Mouse (Mus musculus): ENCODE measurements around the gene Ptch2.

Ptch2 gene

GRCm38 (mm10) chr4:117095551-117096452, at the start of gene Ptch2:
TSS of gene Ptch2 (plus strand) at chr4:117096075.
- DNase-seq (ENCODE audit: low spot score), result peak; percentile 62

DNA sequence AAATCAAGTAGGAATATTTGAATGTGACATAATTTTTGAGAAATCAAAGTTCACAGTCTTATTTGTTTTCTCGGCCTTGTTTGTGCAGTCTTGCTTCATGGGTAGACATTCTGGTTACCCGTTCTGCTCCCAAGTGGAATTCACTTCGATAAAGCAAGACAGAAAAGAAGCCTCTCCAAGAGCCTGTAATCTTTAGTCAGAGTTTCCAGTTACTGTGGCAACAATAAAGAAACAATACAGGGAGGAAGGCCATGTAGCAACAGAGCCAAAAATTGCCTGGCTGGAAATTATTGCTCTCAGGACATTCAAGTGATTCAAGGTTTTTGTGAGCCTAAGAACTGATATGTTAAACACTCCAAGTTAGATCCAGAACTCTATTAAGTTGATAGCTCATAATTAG, 47.0 kb upstream of the Ptch2 start:
- no peak for DNase-seq (ENCODE audit: low spot score)

- DNase-seq (ENCODE audit: low spot score), result no peak
Observed at GRCm38 (mm10) chr4:117049485-117049884, 46.4 kb upstream of the Ptch2 start.

DNA sequence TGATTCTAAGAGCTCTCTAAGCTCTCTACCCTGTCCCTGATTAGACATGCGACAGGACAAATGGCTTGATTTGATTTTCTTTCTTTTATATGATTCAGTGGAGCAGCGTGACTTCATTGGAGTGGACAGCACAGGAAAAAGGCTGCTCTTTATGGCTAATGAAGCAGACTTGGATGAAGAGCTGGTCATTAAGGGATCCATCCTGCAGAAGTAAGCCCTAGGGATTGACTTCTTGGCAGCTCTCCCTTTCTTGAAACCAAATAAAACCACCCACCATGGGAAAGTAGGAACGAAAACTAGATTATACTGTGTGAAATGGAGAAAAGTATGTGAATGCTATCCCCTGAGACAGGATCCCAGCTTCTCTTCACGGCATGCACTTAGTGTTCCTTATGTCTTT, 43.2 kb upstream of the Ptch2 start:
- no peak for DNase-seq (ENCODE audit: low spot score)

- no peak for DNase-seq (ENCODE audit: low spot score)
Observed at GRCm38 (mm10) chr4:117053956-117054355, 41.9 kb upstream of the Ptch2 start.

- no peak for DNase-seq (ENCODE audit: low spot score)
Observed at GRCm38 (mm10) chr4:117056102-117056501, 39.8 kb upstream of the Ptch2 start.

DNA sequence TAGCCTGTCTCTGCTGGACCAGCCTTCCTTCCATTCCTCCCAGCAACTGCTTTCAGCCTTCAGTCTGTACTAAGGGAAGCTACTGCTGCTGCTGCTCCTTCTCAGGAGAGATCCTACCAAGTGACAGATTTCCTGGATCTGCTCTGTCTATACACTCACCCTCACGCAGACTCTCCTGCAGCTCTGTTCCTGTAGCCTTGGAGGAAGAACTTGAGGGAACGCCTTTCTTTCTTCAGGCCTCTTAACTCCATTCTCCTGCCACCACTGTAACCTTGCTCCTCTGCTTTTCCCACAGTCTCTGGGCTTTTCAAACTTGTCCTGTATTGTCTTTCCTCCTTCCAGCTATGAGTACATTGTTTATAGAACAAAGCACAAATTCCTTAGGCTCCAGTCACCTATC, 39.4 kb upstream of the Ptch2 start:
- DNase-seq (ENCODE audit: low spot score), result no peak

- DNase-seq (ENCODE audit: low spot score), result no peak
Observed at GRCm38 (mm10) chr4:117058512-117058911, 37.4 kb upstream of the Ptch2 start.

GRCm38 (mm10) chr4:117062700-117063390, 33.0 kb upstream of the Ptch2 start:
- no peak for DNase-seq (ENCODE audit: low spot score)

DNA sequence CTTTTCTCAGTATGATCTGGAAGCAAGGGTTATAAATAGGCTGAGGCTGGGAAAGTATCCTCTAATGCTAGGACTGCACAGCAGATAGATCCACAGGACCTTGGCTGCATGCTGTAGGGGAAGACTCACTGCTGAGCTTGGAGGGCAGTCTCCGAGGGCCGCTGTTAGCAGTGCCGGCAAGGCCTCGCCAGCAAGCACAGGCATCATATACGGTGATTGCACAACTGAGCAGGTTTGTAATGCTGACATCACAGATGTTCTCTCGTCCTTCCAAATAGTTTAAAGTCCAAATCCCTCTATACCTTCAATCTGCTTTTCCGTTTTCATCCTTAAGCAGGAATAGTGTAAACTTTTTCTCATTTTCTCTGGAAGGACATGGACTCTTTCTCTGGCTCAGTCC, 27.8 kb upstream of the Ptch2 start:
- no peak for DNase-seq (ENCODE audit: low spot score)

GRCm38 (mm10) chr4:117069647-117070046, 26.2 kb upstream of the Ptch2 start:
- no peak for DNase-seq (ENCODE audit: low spot score)

DNA sequence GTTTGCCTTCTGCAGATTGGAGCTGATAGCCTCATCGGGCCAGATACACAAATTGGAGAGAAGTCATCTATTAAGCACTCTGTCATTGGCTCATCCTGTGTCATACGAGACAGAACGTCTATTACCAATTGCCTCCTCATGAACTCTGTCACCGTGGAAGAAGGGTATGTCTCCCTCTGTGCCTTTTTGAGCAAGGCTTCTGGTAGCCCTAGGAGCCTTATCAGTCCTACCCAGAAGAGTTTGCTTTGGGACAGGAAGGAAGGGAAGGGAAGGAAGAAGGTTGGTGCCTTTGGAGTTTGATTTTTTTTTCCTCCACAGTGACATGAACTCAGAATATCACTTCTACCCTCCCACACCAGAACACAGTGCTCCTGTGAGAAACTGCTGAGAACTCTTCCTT, 25.3 kb upstream of the Ptch2 start:
- no peak for DNase-seq (ENCODE audit: low spot score)

DNA sequence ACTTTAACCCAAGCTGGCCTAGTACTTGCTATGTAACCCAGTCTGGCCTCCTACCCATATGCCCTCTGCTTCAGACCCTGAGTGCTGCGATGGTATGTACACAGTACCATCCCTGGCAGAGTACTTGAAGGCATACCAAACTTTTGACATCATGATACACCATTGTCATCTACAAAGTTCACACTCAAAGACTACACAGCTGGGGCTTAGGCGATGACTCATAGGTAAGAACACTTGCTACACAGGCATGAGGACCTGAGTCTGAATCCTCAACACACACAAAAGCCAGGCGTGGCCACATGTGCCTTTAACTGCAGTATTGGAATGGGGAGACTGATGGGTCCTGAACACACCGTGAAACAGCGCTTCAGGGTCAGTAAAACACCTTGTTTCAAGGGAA, 24.7 kb upstream of the Ptch2 start:
- DNase-seq (ENCODE audit: low spot score), result no peak

GRCm38 (mm10) chr4:117087948-117088640, 7.8 kb upstream of the Ptch2 start:
- DNase-seq (ENCODE audit: low spot score), result no peak

- no peak for DNase-seq (ENCODE audit: low spot score)
Observed at GRCm38 (mm10) chr4:117090586-117090985, 5.3 kb upstream of the Ptch2 start.

DNA sequence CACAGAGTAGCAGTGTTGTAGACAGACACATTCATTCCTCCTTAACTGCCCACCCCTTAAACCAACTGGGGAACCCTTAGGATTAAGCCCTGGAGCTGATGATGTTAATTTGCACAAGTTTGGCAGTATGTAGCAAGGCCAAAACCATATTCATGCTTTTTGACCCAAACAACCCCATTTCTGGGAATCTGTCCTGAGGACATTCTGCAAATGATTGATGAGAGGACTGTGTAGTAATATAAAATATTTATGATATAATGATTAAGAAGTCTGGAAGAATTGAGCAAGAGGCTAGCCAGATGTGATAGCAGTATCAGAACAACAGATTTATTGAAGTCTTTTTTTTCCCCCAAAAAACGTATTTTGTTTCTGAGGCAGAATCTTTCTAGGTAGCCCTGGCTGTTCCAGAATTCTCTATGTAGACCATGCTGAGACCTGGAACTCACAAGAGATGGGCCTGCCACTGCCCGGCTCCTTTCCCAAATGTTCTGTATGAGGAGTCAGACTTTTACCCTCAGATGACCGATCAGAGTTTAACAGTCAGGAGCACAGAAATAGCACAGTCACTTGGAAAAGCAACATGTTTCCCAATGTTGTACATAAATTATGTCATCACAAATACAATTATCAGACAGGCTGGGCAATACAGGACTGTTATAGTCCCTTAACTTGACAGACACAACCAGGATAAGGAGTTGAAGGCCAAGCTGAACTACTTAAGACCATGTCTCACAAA, 1.1 kb upstream of the Ptch2 start:
- DNase-seq (ENCODE audit: low spot score), result no peak

DNA sequence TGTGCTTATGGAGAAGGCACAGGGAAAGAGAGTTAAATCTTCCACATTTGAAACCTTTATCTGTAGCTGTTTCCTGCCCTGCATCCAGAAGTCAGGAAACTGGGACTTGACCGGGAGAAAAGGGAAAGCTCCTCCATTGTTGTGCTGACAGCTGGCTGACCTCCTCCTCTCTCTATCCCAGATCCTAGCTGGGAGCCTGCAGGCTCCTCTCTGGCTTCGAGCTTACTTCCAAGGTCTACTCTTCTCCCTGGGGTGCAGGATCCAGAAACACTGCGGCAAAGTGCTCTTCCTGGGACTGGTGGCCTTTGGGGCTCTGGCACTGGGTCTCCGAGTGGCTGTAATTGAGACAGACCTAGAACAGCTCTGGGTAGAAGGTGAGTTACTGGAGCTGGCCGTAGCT, 791 bp downstream of the Ptch2 start:
- DNase-seq (ENCODE audit: low spot score), result no peak

DNA sequence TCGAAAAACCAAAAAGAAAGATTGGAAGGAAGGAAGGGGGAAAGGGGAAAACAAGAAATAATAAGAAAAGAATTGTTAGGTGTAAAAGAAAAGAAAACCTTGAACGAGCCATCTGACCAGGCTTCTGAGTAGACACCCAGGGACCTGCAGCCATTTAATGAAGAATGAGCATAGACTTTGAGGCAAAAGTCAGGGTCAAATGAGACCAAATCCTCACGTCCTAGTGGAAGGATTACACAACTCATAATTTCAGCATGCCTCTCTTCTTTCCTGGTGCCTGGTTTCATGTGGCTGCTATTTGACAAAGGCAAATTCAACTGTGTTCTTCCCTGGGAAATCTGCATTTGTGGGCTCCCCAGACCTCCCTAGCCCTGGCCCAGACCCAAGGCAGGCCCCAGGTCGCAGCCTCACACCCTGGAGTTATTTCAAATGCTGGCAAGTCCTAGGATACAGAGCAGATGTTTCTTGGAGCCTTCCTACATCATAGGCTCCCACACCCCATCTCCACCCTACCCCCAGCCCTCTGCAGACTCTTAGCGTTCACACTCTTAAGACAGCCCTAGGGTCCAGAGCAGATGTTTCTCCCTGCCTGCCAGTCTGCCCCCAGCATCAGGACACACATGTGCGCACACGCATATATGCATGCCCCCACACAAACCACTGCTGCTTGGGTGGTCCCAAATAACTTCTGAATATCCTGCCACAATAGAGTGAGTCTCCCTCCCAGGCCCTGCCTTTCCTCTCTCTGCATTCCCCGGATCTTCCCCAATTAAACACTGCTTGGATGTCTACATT, 2.3 kb downstream of the Ptch2 start:
- DNase-seq (ENCODE audit: low spot score), result no peak

DNA sequence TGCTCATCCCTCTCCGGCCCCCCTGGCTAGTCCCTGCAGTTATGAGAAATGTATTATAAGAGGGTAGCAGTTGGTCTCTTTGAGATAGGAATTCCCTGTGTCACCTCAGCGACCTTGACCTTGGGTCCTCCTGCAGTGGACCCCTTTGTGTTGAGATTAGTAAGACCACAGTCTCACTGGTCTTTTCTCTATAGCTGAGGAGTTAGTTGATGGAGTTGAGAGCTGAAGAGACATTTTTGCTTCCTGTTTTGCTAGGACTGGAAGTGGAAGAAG, 2.8 kb downstream of the Ptch2 start:
- no peak for DNase-seq (ENCODE audit: low spot score)

GRCm38 (mm10) chr4:117100036-117100435, 4.2 kb downstream of the Ptch2 start:
- DNase-seq (ENCODE audit: low spot score), result no peak

GRCm38 (mm10) chr4:117101218-117101617, 5.3 kb downstream of the Ptch2 start:
- no peak for DNase-seq (ENCODE audit: low spot score)

DNA sequence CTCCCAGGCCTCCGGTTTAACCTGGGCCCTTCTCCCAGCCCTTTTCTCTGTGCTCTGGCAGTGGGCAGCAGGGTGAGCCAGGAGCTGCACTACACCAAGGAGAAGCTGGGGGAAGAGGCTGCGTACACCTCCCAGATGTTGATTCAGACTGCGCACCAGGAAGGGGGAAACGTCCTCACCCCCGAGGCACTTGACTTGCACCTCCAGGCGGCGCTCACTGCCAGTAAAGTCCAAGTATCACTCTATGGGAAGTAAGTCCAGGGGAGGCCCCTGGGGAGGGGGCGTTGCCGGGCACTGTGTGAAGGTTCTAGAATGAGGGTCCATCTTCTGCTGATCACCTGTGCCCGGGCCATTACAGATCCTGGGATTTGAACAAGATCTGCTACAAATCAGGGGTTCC, 8.8 kb downstream of the Ptch2 start:
- no peak for DNase-seq (ENCODE audit: low spot score)

All from urinary bladder, postnatal 14 days (tissue).